Mouse (Mus musculus) liver, embryonic 14.5 days (tissue): ENCODE data around the gene Mon1b.

Experiments
- CTCF ChIP-seq: IDR thresholded peaks from 2 replicates; pipeline ENCODE4 v1.5.1; 2016; ENCODE audit warnings: antibody characterized with exemption, low read depth, control low read depth
- EP300 ChIP-seq: IDR thresholded peaks from 2 replicates; pipeline ENCODE4 v1.6.1; 2016; ENCODE audit warnings: antibody characterized with exemption, low read depth

- TF ChIP-seq CTCF (peak; percentile 71), EP300 (no peak)
Measured at GRCm38 (mm10) chr8:113664544-113664943, 29.2 kb downstream of the Mon1b start.
